Mouse (Mus musculus) embryonic fibroblast, embryonic 13.5 days (primary cell): ENCODE measurements around the gene Galnt6. TPM values are rescaled to one million over a fixed set of nuclear protein-coding genes. Genes with fewer than 3 reads are reported as not detected.

Experiments used
- H3K27ac ChIP-seq: 2 replicates; pipeline ENCODE4 v1.5.1; 2012; ENCODE audit warnings: low read length, control low read depth, inconsistent platforms; ENCODE audit not compliant: insufficient read depth
- H3K4me1 ChIP-seq: 2 replicates; pipeline ENCODE4 v1.6.1; 2011; ENCODE audit warnings: low read length; ENCODE audit not compliant: control insufficient read depth, insufficient read depth
- H3K4me3 ChIP-seq: 2 replicates; pipeline ENCODE4 v1.5.1; 2011; ENCODE audit warnings: mild to moderate bottlenecking, control low read depth, low read length; ENCODE audit not compliant: insufficient read depth
- CTCF ChIP-seq: IDR thresholded peaks from 2 replicates; pipeline ENCODE4 v1.5.1; 2011; ENCODE audit warnings: mild to moderate bottlenecking, control low read depth, low read length, moderate library complexity, borderline replicate concordance; ENCODE audit not compliant: insufficient read depth
- POLR2A ChIP-seq: IDR thresholded peaks from 2 replicates; pipeline ENCODE4 v1.6.1; 2011; ENCODE audit warnings: low read depth, mild to moderate bottlenecking, control low read depth, low read length, moderate library complexity
- polyA plus RNA-seq: library from polyadenylated mRNA; stranded (reverse); fragments of >200 nt; gene quantifications from 2 replicates; pipeline ENCODE4 v1.2.4, GENCODE M21; 2011; ENCODE audit warnings: low read depth; ENCODE audit not compliant: missing spikeins, insufficient read length

Galnt6 gene
- polyA plus RNA-seq, 1 experiment: not detected

DNA sequence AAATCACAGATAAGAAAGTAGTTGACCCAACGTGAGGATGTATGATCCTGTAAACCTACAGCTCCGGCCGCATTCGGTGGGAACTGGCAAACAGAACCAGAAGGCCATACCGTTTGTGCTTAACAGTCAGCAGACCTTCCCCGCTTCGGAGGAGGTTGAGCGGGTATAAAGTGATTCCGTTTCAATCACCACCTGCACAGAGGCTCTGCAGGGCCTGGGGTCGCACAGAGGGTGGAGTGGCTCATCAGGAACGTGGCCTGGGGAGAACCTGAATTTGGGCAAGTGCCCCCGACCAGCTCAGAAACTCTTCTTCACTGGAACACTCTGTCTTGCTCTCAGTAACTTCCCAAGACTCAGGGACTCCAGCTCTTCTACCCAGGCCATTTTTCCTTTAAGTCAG lies 62.3 kb downstream of the Galnt6 start:
- Histone ChIP-seq H3K4me3 (no peak overlapping the region), H3K4me1 (no peaks in the 10 kb centered on the region), H3K27ac (no peak overlapping the region)
- TF ChIP-seq POLR2A (no peak), CTCF (no peak)

DNA sequence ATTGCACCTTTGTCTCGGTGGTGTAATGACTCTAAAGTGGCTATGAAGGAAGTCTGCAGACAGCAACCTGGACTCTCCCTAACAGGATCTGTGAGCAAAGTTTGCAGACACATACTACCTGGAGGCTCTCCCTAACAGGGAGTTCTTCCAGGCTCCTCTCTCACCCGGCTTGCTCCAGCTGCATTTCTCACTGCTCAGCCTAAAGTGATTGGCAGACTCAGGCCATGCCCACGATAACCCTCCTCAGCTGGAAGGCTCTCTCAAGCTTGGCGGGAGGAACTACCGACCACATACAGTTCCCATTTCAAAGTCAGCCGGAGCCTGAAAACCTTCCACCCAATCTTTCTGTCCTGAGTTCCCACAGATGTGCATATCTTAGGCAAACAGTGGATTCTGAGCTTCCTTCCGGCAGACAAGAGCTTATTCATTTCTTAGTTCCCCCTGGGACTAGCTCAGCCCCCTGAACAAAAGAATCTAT lies 62.9 kb downstream of the Galnt6 start:
- Histone ChIP-seq H3K4me1 (no peaks in the 10 kb centered on the region), H3K27ac (no peak overlapping the region), H3K4me3 (no peak overlapping the region)
- no peak for TF ChIP-seq POLR2A
- TF ChIP-seq CTCF: no peak

DNA sequence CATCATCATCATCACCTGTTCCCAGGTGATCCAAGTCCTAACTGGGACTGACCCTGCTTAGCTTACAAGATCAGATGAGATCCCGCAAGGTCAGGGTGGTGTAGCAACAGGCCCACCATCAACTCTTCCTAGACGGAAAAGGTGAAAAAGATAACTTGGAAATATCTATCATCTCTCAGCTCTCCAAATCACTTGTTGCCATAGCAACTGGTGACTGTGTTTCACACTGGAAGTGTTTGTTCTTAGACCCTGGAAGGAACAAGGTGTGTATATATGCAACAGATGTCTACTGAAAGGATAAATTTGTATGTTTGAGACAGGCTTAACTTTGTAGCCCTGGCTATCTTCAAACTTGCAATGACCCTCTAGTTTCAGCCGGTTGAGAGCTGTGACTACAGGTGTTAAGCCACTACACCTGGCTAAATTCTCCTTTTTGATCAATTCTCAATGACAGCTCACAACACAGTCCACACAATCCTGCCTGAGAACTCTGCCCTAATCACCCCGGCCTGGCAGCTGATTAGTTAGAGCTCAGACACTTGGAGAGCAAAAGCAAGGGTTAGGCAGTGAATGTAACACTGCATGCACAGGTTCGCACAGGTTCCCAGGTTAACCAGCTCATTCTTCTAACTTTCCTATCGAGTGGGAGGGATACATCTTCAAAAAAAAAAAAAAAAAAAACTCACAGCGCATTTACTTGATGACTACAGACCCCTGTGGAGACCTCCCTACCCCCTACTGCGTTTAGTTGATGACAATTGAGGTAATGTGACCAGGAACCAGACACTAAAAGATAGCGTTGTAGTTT lies 63.6 kb downstream of the Galnt6 start:
- no peaks in the 10 kb centered on the region for H3K4me1 ChIP-seq
- H3K4me3 ChIP-seq: no peak overlapping the region
- no peak overlapping the region for H3K27ac ChIP-seq
- TF ChIP-seq CTCF: no peak
- TF ChIP-seq POLR2A: no peak

DNA sequence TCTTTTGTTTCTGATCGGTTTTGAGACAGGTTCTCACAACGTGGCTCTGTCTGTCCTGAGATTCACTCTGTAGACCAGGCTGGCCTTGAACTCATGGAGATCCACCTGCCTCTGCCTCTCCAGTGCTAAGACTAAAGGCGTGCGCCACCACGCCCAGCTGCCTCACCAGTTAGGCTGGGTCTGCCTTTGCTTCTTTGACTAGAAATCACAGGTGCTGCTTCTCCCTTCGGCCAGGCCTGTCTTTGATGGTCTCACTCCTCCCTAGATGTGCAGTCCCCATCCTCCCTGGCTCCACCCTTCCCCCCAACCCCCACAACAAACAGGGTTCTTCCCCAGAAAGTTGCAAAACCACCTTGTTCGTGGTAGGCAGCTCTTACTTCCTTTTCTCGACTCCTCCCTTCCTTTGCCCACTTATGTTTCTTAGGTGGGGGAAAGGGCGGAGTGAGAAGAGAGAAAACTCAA lies 64.3 kb downstream of the Galnt6 start:
- Histone ChIP-seq H3K4me3 (no peak overlapping the region), H3K4me1 (no peaks in the 10 kb centered on the region), H3K27ac (no peak overlapping the region)
- TF ChIP-seq CTCF: no peak
- TF ChIP-seq POLR2A: no peak

DNA sequence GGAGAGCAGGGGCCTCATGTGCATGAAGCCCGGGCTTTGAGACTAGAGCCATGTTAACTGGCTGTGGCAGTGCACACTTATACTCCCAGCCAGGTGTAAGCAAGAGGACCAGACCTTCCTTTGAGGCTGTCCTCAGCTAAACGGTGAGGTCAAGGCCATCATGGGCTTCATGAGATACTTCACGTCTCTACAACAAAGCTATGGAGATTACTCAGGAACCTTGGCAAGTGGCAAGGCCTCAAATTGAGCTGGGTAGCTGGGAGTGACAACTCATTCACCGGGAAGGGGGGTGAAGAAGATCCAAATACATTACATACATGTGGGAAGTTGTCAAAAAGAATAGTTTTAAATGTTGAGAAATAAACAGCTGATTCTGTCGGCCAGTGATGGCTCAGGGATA lies 68.4 kb downstream of the Galnt6 start:
- Histone ChIP-seq H3K4me1 (no peaks in the 10 kb centered on the region), H3K4me3 (no peak overlapping the region), H3K27ac (no peak overlapping the region)
- no peak for TF ChIP-seq CTCF
- TF ChIP-seq POLR2A: no peak

DNA sequence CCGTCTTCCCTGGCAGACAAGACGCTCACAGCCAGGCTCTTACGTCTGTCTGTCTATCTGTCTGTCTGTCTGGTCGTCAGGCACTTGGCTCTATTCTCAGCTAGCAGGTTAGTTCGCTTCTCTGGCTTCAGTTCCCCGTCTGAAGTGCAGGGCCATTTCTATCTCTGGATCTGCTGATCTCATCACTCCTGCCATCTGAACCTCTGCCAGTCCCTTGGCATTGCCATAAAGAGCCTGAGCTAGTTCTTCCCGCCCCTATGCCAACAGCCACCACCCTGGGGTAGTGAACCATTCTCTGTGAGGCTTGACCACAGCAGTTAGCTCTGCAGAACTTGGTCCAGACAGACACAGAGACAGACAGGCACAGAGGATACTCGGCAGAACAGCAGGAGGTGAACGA lies 68.9 kb downstream of the Galnt6 start:
- Histone ChIP-seq H3K27ac (no peak overlapping the region), H3K4me3 (no peak overlapping the region), H3K4me1 (no peaks in the 10 kb centered on the region)
- TF ChIP-seq POLR2A (no peak), CTCF (no peak)

DNA sequence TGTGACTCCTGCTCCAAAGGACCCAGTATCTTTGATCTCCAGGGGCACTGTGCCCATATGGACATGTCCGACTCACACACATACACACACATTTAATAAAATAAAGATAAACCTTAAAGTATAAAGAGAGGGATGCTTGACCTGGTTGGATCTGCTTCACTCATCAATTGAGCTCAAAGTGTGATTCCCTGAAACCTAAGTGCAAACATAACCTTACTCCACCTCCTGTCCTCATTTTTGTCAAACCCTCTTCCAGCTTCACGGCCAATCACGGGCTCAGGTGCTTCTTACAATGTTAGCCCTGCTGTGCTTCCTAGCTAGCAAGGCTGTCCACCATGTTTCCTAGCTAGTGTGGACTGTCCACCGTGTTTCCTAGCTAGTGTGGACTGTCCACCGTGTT lies 74.0 kb downstream of the Galnt6 start:
- no peak for TF ChIP-seq POLR2A
- no peak for TF ChIP-seq CTCF
- H3K4me3 ChIP-seq: no peak overlapping the region
- H3K27ac ChIP-seq: no peak overlapping the region
- no peaks in the 10 kb centered on the region for H3K4me1 ChIP-seq

DNA sequence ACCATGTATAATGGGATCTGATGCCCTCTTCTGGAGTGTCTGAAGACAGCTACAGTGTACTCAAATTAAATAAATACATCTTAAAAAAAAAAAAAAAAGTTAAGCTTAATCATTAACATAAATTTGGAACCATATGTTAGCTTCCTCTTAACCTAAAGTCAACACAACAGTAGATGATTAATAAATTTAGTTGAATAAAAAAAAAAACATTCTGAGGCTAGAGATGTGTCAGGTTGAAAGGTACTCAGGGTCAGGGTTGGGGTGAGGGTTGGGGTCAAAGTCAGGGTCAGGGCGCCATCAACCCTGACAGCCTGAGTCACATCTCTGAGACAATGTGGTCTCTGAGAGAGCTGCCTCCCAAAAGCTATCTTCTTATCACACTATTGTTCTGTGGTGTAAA lies 74.9 kb downstream of the Galnt6 start:
- Histone ChIP-seq H3K27ac (no peak overlapping the region), H3K4me1 (no peaks in the 10 kb centered on the region), H3K4me3 (no peak overlapping the region)
- TF ChIP-seq POLR2A: no peak
- TF ChIP-seq CTCF: no peak

DNA sequence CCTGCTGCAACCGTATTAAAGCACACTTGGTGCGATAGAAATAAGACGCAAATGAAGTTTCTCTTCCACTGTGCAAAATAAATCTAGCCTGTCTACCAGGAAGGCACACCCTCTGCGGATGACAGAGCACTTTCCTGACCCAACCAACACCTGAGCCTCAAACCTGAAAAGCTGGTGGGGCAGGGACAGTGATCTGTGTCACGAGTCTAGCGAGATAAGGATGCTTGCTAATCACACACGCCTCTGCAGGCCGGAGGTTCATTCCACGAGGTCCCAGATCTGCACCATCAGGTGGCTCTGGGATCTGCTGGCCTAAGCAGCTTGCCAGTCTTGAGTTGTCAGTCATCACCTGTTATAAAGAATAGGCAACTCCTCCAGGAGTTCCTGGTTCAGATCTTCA lies 77.6 kb downstream of the Galnt6 start:
- Histone ChIP-seq H3K4me3 (no peak overlapping the region), H3K4me1 (no peaks in the 10 kb centered on the region), H3K27ac (no peak overlapping the region)
- no peak for TF ChIP-seq CTCF
- no peak for TF ChIP-seq POLR2A

DNA sequence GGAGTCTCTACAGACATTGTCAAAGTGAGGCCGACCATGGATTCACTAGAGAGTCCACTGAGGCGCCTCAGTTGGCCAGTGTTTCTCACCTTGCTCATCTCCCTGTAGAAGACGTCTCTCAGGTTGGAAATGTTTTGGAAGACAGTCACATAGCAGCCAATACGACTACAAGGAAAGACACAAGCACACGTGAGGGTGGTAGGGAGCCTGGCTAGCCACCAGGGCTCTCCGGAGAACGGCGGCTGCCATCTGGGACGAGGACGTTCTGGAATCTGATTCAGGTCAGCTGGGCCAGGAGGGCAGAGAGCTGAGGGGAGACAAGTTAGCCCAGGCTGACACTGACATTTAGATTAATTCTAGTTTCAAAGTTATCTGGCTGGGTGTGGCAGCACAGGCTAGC lies 79.1 kb downstream of the Galnt6 start:
- no peak overlapping the region for H3K27ac ChIP-seq
- no peak overlapping the region for H3K4me3 ChIP-seq
- no peak for TF ChIP-seq CTCF
- no peak for TF ChIP-seq POLR2A
- no peaks in the 10 kb centered on the region for H3K4me1 ChIP-seq

DNA sequence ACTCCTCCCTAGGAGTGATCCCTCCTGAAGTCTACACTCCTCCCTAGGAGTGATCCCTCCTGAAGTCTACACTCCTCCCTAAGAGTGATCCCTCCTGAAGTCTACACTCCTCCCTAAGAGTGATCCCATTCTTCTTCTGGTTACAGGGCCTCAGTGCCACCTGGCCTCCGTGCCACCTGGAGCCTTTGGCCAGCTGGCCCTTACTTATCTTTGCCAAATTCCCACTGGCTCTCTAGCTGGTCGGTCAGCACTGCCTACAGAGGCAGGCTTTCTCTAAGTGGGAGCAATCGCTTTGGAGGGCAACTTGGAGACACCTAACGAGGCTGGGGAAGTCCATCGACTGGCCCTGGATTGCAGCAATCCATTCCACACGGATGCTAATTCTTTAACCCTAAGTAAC lies 83.0 kb downstream of the Galnt6 start:
- TF ChIP-seq CTCF (no peak), POLR2A (no peak)

More for the DNA sequence above, 83.0 kb downstream of the Galnt6 start:
- Histone ChIP-seq H3K4me1 (no peaks in the 10 kb centered on the region), H3K4me3 (no peak overlapping the region), H3K27ac (no peak overlapping the region)
